Mouse (Mus musculus) hindlimb bud, embryonic 11.5 days (tissue): ENCODE data around the gene Gpr37l1.
A peak's percentile ranks its signal among the peaks of the same experiment; 100 is the strongest.

Experiments used
- DNase-seq: peaks from one replicate; pipeline ENCODE4 v3.0.0-alpha.2; 2012; ENCODE audit warnings: low read depth, low spot score; ENCODE audit errors: extremely low spot score

Gpr37l1 gene

GRCm38 (mm10) chr1:135182975-135183374, 15.5 kb upstream of the Gpr37l1 start:
- DNase-seq = no peak

GRCm38 (mm10) chr1:135181880-135182623, 14.6 kb upstream of the Gpr37l1 start:
- DNase-seq = no peak

DNA sequence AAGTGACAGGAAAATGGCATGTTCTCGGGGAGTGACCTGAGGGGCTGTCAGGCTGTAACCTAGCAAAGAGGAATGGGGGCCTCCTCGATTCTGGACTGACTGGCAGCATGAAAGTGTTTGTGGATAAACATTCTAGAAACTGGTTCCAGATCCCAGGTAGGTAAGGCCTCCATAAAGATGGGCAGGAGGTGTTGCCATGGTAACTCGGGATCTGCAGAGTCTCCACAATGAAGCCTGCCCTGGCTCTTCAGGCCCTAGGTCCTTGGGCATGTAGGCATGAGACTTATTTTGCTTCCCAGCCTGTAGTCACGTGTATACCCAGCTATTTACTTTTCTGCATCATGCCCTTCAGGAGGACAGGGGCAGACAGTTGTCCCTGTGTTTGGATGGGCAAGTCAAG, 13.8 kb upstream of the Gpr37l1 start:
- no peak for DNase-seq

GRCm38 (mm10) chr1:135180830-135181229, 13.3 kb upstream of the Gpr37l1 start:
- DNase-seq = no peak

DNA sequence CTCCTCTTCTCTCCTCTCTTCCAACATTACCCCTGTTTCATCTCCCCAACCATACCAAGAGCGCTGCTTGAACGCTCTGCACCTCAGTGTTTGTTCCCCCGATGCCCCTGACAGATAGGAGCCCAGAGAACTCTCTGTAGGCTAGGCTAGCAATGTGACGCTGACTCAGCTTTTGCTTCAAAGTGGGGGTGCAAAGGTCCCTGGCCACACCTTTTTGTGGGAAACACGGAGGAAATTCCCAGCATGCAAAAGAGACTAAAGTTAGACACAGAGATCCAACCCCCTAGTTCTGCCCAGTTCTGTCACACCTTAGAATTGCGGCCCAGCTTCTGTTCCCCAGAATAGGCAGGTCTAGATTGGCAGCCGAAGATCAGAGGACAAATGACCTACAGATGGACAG, 11.4 kb upstream of the Gpr37l1 start:
- no peak for DNase-seq

DNA sequence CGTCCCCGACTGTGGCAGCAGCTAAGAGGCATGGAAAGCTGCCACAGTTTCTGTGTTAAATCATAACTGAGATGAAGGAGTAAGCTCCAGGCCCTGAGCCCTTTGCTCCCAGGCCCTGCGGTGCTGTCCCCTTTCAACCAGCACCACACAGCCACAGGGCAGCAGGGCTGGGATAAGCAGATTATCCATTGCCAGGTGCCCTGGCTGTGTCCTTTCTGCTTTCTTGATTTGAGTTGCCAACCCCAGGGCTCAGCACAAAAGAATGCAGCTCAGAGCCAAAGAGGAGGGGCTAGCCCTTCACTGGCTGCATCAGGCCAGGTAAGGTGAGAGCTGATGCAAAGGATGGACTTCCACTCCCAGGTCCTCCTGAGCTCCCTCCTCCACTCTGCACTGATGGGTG, 10.2 kb upstream of the Gpr37l1 start:
- DNase-seq = no peak

- DNase-seq = no peak
Observed at GRCm38 (mm10) chr1:135175176-135175575, 7.7 kb upstream of the Gpr37l1 start.

- no peak for DNase-seq
Observed at GRCm38 (mm10) chr1:135173311-135173710, 5.8 kb upstream of the Gpr37l1 start.

DNA sequence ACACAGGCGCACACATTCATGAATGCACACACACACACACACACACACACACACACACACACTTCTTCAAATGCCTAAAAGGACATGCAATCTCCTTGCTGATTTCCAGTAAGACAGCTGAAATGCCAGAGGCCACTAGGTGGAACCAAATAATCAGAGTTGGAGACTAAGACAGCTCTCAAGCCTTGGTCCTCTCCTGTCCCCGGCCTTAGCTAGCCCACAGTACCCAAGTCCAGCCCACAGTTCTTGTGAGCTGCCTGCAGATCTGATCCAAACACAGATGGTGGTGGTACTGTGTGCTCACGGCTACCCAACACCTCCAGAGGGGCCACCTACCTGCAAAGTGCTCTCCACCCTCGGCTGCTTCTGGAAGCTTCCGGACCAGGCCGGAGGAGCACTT, 4.5 kb upstream of the Gpr37l1 start:
- no peak for DNase-seq

- no peak for DNase-seq
Observed at GRCm38 (mm10) chr1:135171202-135171601, 3.7 kb upstream of the Gpr37l1 start.

DNA sequence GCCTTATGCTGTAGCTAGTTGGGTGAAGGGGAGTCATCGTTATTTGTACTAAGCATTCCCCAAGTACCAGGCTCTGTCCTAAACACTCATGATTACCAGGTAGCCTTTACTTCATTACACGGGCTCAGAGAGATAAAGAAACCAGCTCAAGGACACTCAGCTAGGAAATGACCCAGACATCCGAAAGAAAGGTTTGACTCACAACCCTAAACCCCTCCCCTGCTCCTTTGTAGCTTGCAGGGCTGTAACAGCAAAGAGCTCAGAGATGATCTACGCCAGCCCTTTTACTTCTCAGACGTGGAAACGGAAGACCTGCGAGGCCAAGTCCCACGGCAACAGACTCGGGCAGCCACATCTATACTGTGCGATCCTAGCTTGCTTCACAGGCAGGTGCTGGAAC, 2.8 kb upstream of the Gpr37l1 start:
- no peak for DNase-seq

GRCm38 (mm10) chr1:135169556-135170224, 2.2 kb upstream of the Gpr37l1 start:
- DNase-seq = no peak

- no peak for DNase-seq
Observed at GRCm38 (mm10) chr1:135168453-135169200, 1.1 kb upstream of the Gpr37l1 start.

DNA sequence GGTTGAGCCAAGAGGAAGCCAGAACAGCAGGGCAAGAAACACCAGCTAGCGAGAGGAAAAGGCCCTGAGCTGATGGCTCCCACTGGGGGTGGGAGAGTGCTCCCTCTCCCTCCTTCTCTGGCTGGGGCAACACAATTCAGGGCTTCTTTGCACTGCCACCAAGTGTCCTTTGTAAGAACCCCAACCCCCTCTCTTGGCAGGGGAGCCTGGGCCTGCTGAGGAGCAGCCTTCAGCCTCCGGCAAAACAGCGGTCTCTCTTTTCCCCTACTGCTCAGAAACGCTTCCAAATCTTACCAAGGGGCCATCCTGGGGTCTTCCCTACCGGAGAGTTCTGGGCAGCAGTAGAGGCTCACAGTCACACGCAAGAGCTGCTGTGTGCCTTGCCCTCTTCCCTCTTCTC, 4.8 kb downstream of the Gpr37l1 start:
- no peak for DNase-seq

DNA sequence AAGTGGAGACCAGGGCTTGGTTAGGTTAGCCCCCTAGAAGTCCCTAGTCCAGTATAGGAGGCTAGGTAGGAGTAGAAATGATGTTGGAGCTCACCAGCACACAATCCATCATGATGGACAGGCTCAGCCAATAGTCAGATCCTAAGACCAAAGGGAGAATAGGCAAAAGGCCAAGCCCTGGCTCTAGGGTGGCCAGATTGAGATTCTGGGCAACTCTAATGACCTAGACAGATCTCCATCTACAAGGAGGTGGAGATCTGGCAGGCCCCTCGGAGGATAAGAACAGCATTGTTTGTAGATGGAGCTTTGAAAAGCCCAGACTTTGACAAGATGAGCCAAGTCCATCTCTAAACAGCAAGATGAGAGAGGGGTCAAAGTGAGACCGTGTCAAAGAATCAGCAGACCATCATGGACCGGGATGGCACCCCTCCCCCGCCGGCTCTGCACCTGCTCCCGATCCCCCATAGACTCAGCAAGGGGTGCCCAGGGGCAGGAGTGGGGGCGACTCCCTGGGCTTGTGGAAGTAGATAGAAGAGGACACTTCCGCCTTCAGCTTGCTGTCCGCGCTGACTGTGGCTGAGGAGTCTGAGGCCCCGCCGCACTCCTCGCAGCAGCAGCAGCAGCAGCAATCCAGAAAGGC, 7.0 kb downstream of the Gpr37l1 start:
- DNase-seq = no peak

DNA sequence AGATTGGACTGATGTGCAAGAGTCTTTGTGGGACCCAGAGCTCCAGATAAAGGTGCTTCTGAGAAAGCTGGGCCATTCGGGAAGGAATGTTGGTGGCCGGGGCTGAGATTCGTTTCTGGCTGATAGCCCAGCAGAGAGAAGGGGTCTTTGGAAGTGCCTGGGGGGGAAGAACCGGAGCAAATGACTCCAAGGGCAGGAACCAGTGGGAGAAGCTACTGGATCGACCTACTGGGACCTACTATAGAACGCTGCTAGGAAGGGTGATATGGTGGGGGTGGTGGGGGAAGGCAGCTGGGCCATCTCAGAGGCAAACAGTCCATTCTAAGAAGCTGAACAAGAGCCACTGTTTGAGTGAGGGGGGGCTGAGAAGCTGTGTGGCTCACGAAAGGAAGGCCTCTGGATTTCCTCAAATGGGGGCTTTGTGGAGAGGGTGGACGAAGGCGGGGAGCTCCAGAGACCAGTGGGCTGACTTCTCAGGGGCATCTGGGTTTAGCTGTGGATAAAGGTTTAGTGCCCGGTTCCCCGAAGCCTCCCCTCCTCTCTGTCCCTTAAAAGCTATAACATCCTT, 7.8 kb downstream of the Gpr37l1 start:
- no peak for DNase-seq

DNA sequence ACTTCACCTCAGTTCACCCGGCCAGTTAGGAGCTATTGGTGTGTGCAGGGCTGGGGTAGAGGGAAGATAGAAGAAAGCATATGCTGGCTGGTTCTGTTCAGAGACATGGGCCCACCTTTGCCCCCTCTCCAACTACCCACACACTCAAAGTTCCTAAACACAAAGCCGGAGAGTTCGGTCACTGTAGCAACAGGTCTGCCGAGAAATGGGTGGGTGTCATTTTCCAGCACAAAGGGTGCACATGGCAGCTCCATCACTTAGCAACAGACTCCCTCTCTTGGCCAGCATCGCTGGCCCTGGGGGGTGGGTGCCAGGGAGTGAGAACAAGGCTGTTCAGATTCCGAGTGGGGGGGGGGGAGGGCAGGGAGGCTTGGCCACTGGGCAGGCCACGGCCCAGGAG, 8.4 kb downstream of the Gpr37l1 start:
- DNase-seq = no peak

DNA sequence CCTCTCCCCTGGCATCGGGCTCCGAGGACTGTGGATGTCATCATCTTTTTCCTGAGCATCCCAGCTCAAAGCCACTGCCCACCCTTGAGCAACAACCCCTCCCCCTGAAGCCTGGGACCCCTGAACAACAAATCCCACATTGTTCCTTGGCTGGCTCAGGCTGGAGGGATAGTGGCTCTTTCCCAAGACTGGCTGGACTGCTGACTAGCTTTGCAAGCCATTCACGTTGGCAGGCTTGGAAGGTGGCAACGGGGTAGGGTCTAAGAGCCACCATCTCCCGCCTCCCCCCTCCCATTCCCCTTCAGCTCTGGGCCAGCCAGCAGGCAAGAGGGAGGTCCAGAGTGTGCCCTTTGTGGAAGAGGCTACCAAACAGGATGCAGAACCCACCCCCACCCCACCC, 8.8 kb downstream of the Gpr37l1 start:
- DNase-seq = no peak

- no peak for DNase-seq
Observed at GRCm38 (mm10) chr1:135156300-135156699, 11.2 kb downstream of the Gpr37l1 start.

GRCm38 (mm10) chr1:135154411-135154959, 13.0 kb downstream of the Gpr37l1 start:
- DNase-seq = peak; percentile 73

- DNase-seq = no peak
Observed at GRCm38 (mm10) chr1:135154011-135154410, 13.5 kb downstream of the Gpr37l1 start.
